Mouse (Mus musculus) liver, adult 2 months (tissue): ENCODE data around the gene Ipo9. TPM values are rescaled to one million over a fixed set of nuclear protein-coding genes. Genes with fewer than 3 reads are reported as not detected.

Source experiments
- DNase-seq: peaks from one replicate; pipeline ENCODE4 v3.0.0-alpha.2; 2011; ENCODE audit warnings: low read depth, low spot score; ENCODE audit errors: extremely low read depth
- H3K27ac ChIP-seq: fragments of 200-500 bp; replicated peaks from 2 replicates; pipeline ENCODE4 v1.5.1; 2012; ENCODE audit warnings: low read depth, mild to moderate bottlenecking, control low read depth, inconsistent platforms, low read length; ENCODE audit not compliant: insufficient read depth
- H3K27me3 ChIP-seq: fragments of 200-500 bp; 2 replicates; pipeline ENCODE4 v1.6.1; 2012; ENCODE audit warnings: mild to moderate bottlenecking, moderate library complexity, low read length, inconsistent platforms; ENCODE audit not compliant: control insufficient read depth, insufficient read depth
- H3K36me3 ChIP-seq: fragments of 200-500 bp; 2 replicates; pipeline ENCODE4 v1.6.1; 2012; ENCODE audit warnings: low read length, inconsistent platforms; ENCODE audit not compliant: control insufficient read depth, insufficient read depth
- H3K4me1 ChIP-seq: fragments of 200-500 bp; 2 replicates; pipeline ENCODE4 v1.6.1; 2011; ENCODE audit warnings: low read length; ENCODE audit not compliant: control insufficient read depth, insufficient read depth
- H3K4me3 ChIP-seq: fragments of 200-500 bp; 2 replicates; pipeline ENCODE4 v1.5.1; 2011; ENCODE audit warnings: low read depth, mild to moderate bottlenecking, control low read depth, low read length, moderate library complexity; ENCODE audit not compliant: insufficient read depth
- H3K79me2 ChIP-seq: fragments of 200-500 bp; 2 replicates; pipeline ENCODE4 v1.6.1; 2012; ENCODE audit warnings: inconsistent platforms, mild to moderate bottlenecking, low read length, moderate library complexity; ENCODE audit not compliant: control insufficient read depth, insufficient read depth
- H3K9ac ChIP-seq: fragments of 200-500 bp; 2 replicates; pipeline ENCODE4 v1.6.1; 2012; ENCODE audit warnings: low read depth, mild to moderate bottlenecking, control low read depth, inconsistent platforms, low read length
- CTCF ChIP-seq: fragments of 200-500 bp; IDR thresholded peaks from 2 replicates; pipeline ENCODE4 v1.5.1; 2011; ENCODE audit warnings: low read depth, low read length, control low read depth
- POLR2A ChIP-seq: fragments of 200-500 bp; IDR thresholded peaks from 2 replicates; pipeline ENCODE4 v1.6.1; 2011; ENCODE audit warnings: low read length, control low read depth; ENCODE audit not compliant: insufficient read depth; ENCODE audit errors: extremely low read depth
- WGBS: fragments of 180-500 bp; shearing (Covaris S2); methylation state at CpG from one replicate; pipeline ENCODE4 v1.1.7; 2018; 5-methylcytosine and 5-hydroxymethylcytosine counted together
- polyA plus RNA-seq: library from polyadenylated mRNA; depleted of rRNA; stranded (reverse); fragments of >200 nt; gene quantifications from 2 replicates; pipeline ENCODE4 v1.2.3, GENCODE M21; 2012
- total RNA-seq: library from RNA; depleted of rRNA; stranded (reverse); fragments of >200 nt; gene quantifications from 2 replicates; pipeline ENCODE4 v1.2.3, GENCODE M21; 2014

The Ipo9 gene
- total and polyA plus RNA-seq, 2 experiments: 17.1 to 29.5 TPM

- Histone ChIP-seq H3K4me1 (peaks cover 2% of the 10 kb centered on the region), H3K9ac (no peak overlapping the region), H3K27me3 (no peaks in the 10 kb centered on the region), H3K4me3 (no peak overlapping the region), H3K36me3 (peaks cover 39% of the 10 kb centered on the region), H3K79me2 (no peaks in the 10 kb centered on the region), H3K27ac (no peak overlapping the region)
- TF ChIP-seq POLR2A: no peak
- no peak for TF ChIP-seq CTCF
- no peak for DNase-seq
- 97% methylated on average over 4 of the region's 4 CpGs for WGBS
These were observed 21.3 kb downstream of the Ipo9 start for GRCm38 (mm10) chr1:135408973-135409372.

DNA sequence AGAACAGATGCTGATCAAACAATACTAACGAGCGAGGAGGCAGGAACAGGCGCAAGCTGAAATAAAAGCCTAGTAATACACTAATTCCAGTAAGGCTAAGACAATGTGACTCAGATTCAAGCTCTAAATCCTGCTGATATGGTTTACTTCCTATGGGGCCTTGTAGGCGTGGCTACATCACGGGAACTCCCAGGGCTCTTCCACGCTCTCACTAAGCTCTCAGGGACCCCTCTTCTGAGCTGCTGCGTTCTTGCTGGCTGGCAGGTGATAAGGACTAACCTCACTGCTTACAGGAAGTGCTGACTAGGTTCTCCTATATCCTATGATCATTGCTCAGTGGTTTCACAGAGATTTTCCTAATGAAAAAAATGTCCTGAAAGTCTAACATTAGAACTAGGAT, 24.9 kb downstream of the Ipo9 start:
- H3K36me3 ChIP-seq: peaks cover 53% of the 10 kb centered on the region
- H3K27ac ChIP-seq: no peak overlapping the region
- no peaks in the 10 kb centered on the region for H3K27me3 ChIP-seq
- DNase-seq: no peak
- H3K9ac ChIP-seq: no peak overlapping the region
- TF ChIP-seq CTCF (no peak), POLR2A (no peak)
- WGBS: 86% methylated on average over 7 of the region's 7 CpGs
- no peaks in the 10 kb centered on the region for H3K79me2 ChIP-seq
- no peaks in the 10 kb centered on the region; the same call in none of the 2 replicates for H3K4me1 ChIP-seq
- H3K4me3 ChIP-seq: no peak overlapping the region

- TF ChIP-seq CTCF (no peak), POLR2A (no peak)
- WGBS: 84% methylated on average over 3 of the region's 3 CpGs
- Histone ChIP-seq H3K36me3 (peaks cover 55% of the 10 kb centered on the region), H3K4me3 (no peak overlapping the region), H3K9ac (no peak overlapping the region), H3K27me3 (no peaks in the 10 kb centered on the region), H3K27ac (no peak overlapping the region), H3K79me2 (no peaks in the 10 kb centered on the region), H3K4me1 (no peaks in the 10 kb centered on the region; the same call in none of the 2 replicates)
- DNase-seq: no peak
These were observed 28.7 kb downstream of the Ipo9 start for GRCm38 (mm10) chr1:135401452-135402110.

DNA sequence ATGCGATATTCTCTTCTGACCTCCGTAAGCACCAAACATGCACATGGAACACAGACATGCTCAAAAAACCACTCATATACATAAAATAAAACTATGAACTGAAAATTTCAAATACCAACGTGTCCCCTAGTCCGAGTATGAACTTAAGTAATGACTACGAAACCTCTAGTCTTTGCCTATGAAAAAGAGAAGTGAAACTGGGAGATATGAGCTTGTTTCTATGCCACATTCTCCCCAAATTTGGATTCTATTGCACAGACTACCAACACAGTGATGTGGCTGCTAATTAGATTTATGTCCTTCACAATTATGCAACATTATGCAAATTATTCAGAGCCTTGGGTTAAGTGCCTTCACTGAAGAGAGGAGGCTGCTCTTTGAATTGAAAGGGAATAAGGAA, 30.8 kb downstream of the Ipo9 start:
- Histone ChIP-seq H3K4me1 (no peaks in the 10 kb centered on the region; the same call in 1 of the 2 replicates), H3K27me3 (no peaks in the 10 kb centered on the region), H3K27ac (no peak overlapping the region), H3K4me3 (no peak overlapping the region), H3K36me3 (peaks cover 51% of the 10 kb centered on the region), H3K79me2 (no peaks in the 10 kb centered on the region), H3K9ac (no peak overlapping the region)
- WGBS: 94% methylated on average over 5 of the region's 5 CpGs
- TF ChIP-seq CTCF (no peak), POLR2A (no peak)
- DNase-seq: no peak

DNA sequence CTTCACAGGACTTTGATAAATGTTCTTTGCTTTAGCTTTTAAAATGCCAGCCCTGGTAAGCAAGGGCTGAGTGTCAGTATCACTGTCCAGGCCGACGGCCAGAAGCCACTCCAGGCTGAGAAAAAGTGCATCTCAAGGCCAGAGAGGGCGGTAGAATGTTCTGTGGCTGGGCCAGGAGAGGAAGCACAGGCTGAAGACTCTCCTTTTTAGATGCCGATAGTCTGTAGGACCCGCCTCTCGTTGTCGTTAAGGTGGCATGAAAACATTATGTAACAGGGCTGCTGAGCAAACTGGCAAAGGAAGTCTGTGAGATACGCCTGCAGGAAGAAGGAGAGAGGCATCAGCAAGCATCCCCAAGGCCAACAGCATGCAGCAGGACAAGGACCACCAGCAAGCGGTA, 45.1 kb downstream of the Ipo9 start:
- Histone ChIP-seq H3K79me2 (no peaks in the 10 kb centered on the region), H3K4me1 (no peaks in the 10 kb centered on the region), H3K9ac (no peak overlapping the region), H3K27ac (no peak overlapping the region), H3K27me3 (no peaks in the 10 kb centered on the region), H3K4me3 (no peak overlapping the region), H3K36me3 (peaks cover 38% of the 10 kb centered on the region)
- TF ChIP-seq POLR2A: no peak
- TF ChIP-seq CTCF: no peak
- WGBS: 87% methylated on average over 9 of the region's 9 CpGs
- no peak for DNase-seq

GRCm38 (mm10) chr1:135384171-135384570, 46.1 kb downstream of the Ipo9 start:
- WGBS: 99% methylated on average over 5 of the region's 5 CpGs
- Histone ChIP-seq H3K36me3 (peaks cover 35% of the 10 kb centered on the region), H3K27ac (no peak overlapping the region), H3K4me1 (no peaks in the 10 kb centered on the region), H3K27me3 (no peaks in the 10 kb centered on the region), H3K79me2 (no peaks in the 10 kb centered on the region), H3K4me3 (no peak overlapping the region), H3K9ac (no peak overlapping the region)
- DNase-seq: no peak
- no peak for TF ChIP-seq CTCF
- no peak for TF ChIP-seq POLR2A
